Mouse (Mus musculus) cortical plate, adult 2 months (tissue): ENCODE measurements around the gene Fam20b. TPM values are rescaled to one million over a fixed set of nuclear protein-coding genes. Genes with fewer than 3 reads are reported as not detected.
A peak's percentile ranks its signal among the peaks of the same experiment; 100 is the strongest.

Experiments used
- H3K27ac ChIP-seq: fragments of 200-500 bp; 2 replicates; pipeline ENCODE4 v1.5.1; 2012; ENCODE audit warnings: low read length, control low read depth, inconsistent platforms; ENCODE audit not compliant: insufficient read depth
- H3K4me1 ChIP-seq: fragments of 200-500 bp; 2 replicates; pipeline ENCODE4 v1.6.1; 2011; ENCODE audit warnings: low read length; ENCODE audit not compliant: control insufficient read depth, insufficient read depth
- H3K4me3 ChIP-seq: fragments of 200-500 bp; 2 replicates; pipeline ENCODE4 v1.5.1; 2011; ENCODE audit warnings: mild to moderate bottlenecking, low read length, control low read depth; ENCODE audit not compliant: insufficient read depth
- CTCF ChIP-seq: fragments of 200-500 bp; IDR thresholded peaks from 2 replicates; pipeline ENCODE4 v1.5.1; 2011; ENCODE audit warnings: mild to moderate bottlenecking, control low read depth, low read length; ENCODE audit not compliant: insufficient read depth; ENCODE audit errors: extremely low read depth
- POLR2A ChIP-seq: fragments of 200-500 bp; IDR thresholded peaks from 2 replicates; pipeline ENCODE4 v1.6.1; 2011; ENCODE audit warnings: mild to moderate bottlenecking, low read length, control low read depth; ENCODE audit not compliant: insufficient read depth; ENCODE audit errors: extremely low read depth
- polyA plus RNA-seq: library from polyadenylated mRNA; depleted of rRNA; stranded (reverse); fragments of >200 nt; gene quantifications from 2 replicates; pipeline ENCODE4 v1.2.3, GENCODE M21; 2012; rRNA removed

The Fam20b gene
- polyA plus RNA-seq, result 47.3 and 48.0 TPM in 2 replicates

GRCm38 (mm10) chr1:156718950-156719805, at the start of gene Fam20b:
TSS of gene Fam20b (minus strand) at chr1:156719086.
- Histone ChIP-seq H3K4me1 (peaks cover 3% of the 10 kb centered on the region; the same call in 1 of the 2 replicates), H3K27ac (peak within 1 kb of the TSS; percentile 74), H3K4me3 (peak within 1 kb of the TSS; percentile 96)
- TF ChIP-seq POLR2A (peak; percentile 37; the same call in 1 of the 2 replicates), CTCF (no peak)

- Histone ChIP-seq H3K4me1 (0 out of 2 replicates have a peak, but pooled peaks cover 2% of the 10 kb centered on the region), H3K27ac (no peak overlapping the region), H3K4me3 (no peak overlapping the region)
- TF ChIP-seq CTCF (no peak), POLR2A (no peak)
These were observed 46.4 kb upstream of the Fam20b start for GRCm38 (mm10) chr1:156765311-156765710.

- TF ChIP-seq CTCF (no peak), POLR2A (no peak)
- H3K27ac ChIP-seq, result no peak overlapping the region
- 0 out of 2 replicates have a peak, but pooled peaks cover 2% of the 10 kb centered on the region for H3K4me1 ChIP-seq
- no peak overlapping the region for H3K4me3 ChIP-seq
These were observed 45.7 kb upstream of the Fam20b start for GRCm38 (mm10) chr1:156764584-156764983.

GRCm38 (mm10) chr1:156763280-156763679, 44.4 kb upstream of the Fam20b start:
- Histone ChIP-seq H3K4me3 (no peak overlapping the region), H3K4me1 (0 out of 2 replicates have a peak, but pooled peaks cover 2% of the 10 kb centered on the region), H3K27ac (no peak overlapping the region)
- TF ChIP-seq POLR2A (no peak), CTCF (no peak)

- no peak overlapping the region for H3K4me3 ChIP-seq
- 0 out of 2 replicates have a peak, but pooled peaks cover 2% of the 10 kb centered on the region for H3K4me1 ChIP-seq
- TF ChIP-seq CTCF (no peak), POLR2A (no peak)
- no peak overlapping the region for H3K27ac ChIP-seq
These were observed 42.5 kb upstream of the Fam20b start for GRCm38 (mm10) chr1:156761430-156761801.

GRCm38 (mm10) chr1:156760549-156761429, 41.9 kb upstream of the Fam20b start:
- no peak overlapping the region for H3K27ac ChIP-seq
- H3K4me1 ChIP-seq, result 0 out of 2 replicates have a peak, but pooled peaks cover 2% of the 10 kb centered on the region
- no peak for TF ChIP-seq CTCF
- no peak for TF ChIP-seq POLR2A
- H3K4me3 ChIP-seq, result no peak overlapping the region

GRCm38 (mm10) chr1:156758326-156758725, 39.4 kb upstream of the Fam20b start:
- TF ChIP-seq POLR2A (no peak), CTCF (no peak)
- H3K4me3 ChIP-seq, result no peak overlapping the region

GRCm38 (mm10) chr1:156754608-156755413, 35.9 kb upstream of the Fam20b start:
- Histone ChIP-seq H3K4me3 (no peak overlapping the region), H3K27ac (no peak overlapping the region), H3K4me1 (no peaks in the 10 kb centered on the region)
- TF ChIP-seq CTCF, result no peak
- no peak for TF ChIP-seq POLR2A

More at GRCm38 (mm10) chr1:156758326-156758725, 39.4 kb upstream of the Fam20b start:
- Histone ChIP-seq H3K27ac (no peak overlapping the region), H3K4me1 (0 out of 2 replicates have a peak, but pooled peaks cover 2% of the 10 kb centered on the region)

GRCm38 (mm10) chr1:156752990-156753389, 34.1 kb upstream of the Fam20b start:
- Histone ChIP-seq H3K27ac (no peak overlapping the region), H3K4me1 (no peaks in the 10 kb centered on the region)
- TF ChIP-seq CTCF, result no peak
- TF ChIP-seq POLR2A, result no peak

More at GRCm38 (mm10) chr1:156752990-156753389, 34.1 kb upstream of the Fam20b start:
- no peak overlapping the region for H3K4me3 ChIP-seq
